Comparison of ENCODE assay signal across 8 mouse cellular contexts in genomic region chr2:132144971-132145691, GRCm38 (mm10). TPM values are rescaled to one million over a fixed set of nuclear protein-coding genes. Genes with fewer than 3 reads are reported as not detected.
DNase-seq lines count a peak whose midpoint lies in the region; ATAC-seq and TF ChIP-seq lines count a peak whose summit lies in the region.

Gene Slc23a2 (minus strand): TSS chr2:132145108.

- no peaks in the 10 kb centered on the region for H3K9me3 ChIP-seq in hindbrain, embryonic 15.5 days

- WGBS in hindbrain, embryonic 15.5 days: under 1% methylated on average over 58 of the region's 68 CpGs

- H3K27ac ChIP-seq in gastrocnemius, adult 2 months: peak within 1 kb of the TSS; percentile 87
- H3K27ac ChIP-seq in hindbrain, embryonic 15.5 days (replicated peaks): peak within 1 kb of the TSS; percentile 88

- TF ChIP-seq CTCF in gastrocnemius, adult 2 months (IDR thresholded peaks at IDR 0.05): no peak

- peaks cover 26% of the 10 kb centered on the region for H3K4me1 ChIP-seq in hindbrain, embryonic 15.5 days (replicated peaks)

- no peaks in the 10 kb centered on the region for H3K27me3 ChIP-seq in hindbrain, embryonic 15.5 days

- ATAC-seq in hindbrain, embryonic 15.5 days (ENCODE audit: low FRiP score, low read depth): peak; percentile 91

- intact Hi-C loops in gastrocnemius, adult 2 months (cut with DNase I): loop anchor here (10.0 kb wide), 1 partner anchor 70 kb away; no protein-coding TSS in a partner anchor
- intact Hi-C loops in left cerebral cortex, postnatal 25 days (cut with DNase I): loop anchor here (5.0 to 10.0 kb wide), 3 partner anchors 77 to 320 kb away; no protein-coding TSS in a partner anchor

- peak; percentile 33 for DNase-seq in ovary, postnatal 14 days (ENCODE audit: low spot score)
- DNase-seq in ovary, adult 18-20 months (ENCODE audit: low spot score): no peak
- peak; percentile 45 for DNase-seq in cerebellum, adult 8-10 months
- DNase-seq in gastrocnemius, adult 2 months: peak; percentile 74
- peak; percentile 58 to 64 for DNase-seq in left cerebral cortex, postnatal 25 days (ENCODE audit: low spot score in 2 of 2)
- peak; percentile 50 for DNase-seq in mesoderm, embryonic 11.5 days (ENCODE audit: low read depth, low spot score)
- peak; percentile 16 to 70 for DNase-seq in spleen, postnatal 4 days (ENCODE audit: low spot score in 2 of 2)

- H3K36me3 ChIP-seq in hindbrain, embryonic 15.5 days: no peaks in the 10 kb centered on the region

- H3K4me3 ChIP-seq in gastrocnemius, adult 2 months: peak within 1 kb of the TSS; percentile 98
- H3K4me3 ChIP-seq in hindbrain, embryonic 15.5 days: peak within 1 kb of the TSS; percentile 98

- peak within 1 kb of the TSS; percentile 94 for H3K9ac ChIP-seq in hindbrain, embryonic 15.5 days

- peak within 1 kb of the TSS; percentile 90 for H3K4me2 ChIP-seq in hindbrain, embryonic 15.5 days

RNA-seq across cellular contexts. Expression of gene Slc23a2, which starts in this region (rescaled TPM):
- total RNA-seq in gastrocnemius, adult 2 months (2021): 10 to 100 TPM in 1 of 2 experiments, 1 to 10 TPM in 1; 7.7 to 10.8 TPM
- polyA plus RNA-seq in hindbrain, embryonic 15.5 days (2015; fragmentation: Nextera tagmentation; extraction: Ambion mirVana): 33.8 and 36.3 TPM in 2 replicates
- 100 to 1,000 TPM; 134 to 144 TPM for total RNA-seq in left cerebral cortex, postnatal 25 days (2021)

Comparison
In these comparisons a context has a peak if more than half of its experiments do, and no peak if none do; other contexts are left out.
1. RNA of gene Slc23a2 (total RNA-seq): 134 to 144 TPM in left cerebral cortex, postnatal 25 days; 7.7 to 10.8 TPM in gastrocnemius, adult 2 months; every median in the first group is over 10 times any median in the second.